Mouse (Mus musculus): ENCODE measurements around the gene Fam53b. TPM values are rescaled to one million over a fixed set of nuclear protein-coding genes. Genes with fewer than 3 reads are reported as not detected.

Fam53b gene
- total and polyA plus RNA-seq, 3 experiments: 15.6 to 30.9 (median 22.1) TPM

- Histone ChIP-seq H3K36me3 (replicated peaks in 1 of 2; ENCODE audit: control insufficient read depth in 1 of 2, insufficient read depth in 1 of 2, low read length in 1 of 2) (peaks cover 34 to 73% of the 10 kb centered on the region in 2 experiments), H3K27me3 (replicated peaks) (no peaks in the 10 kb centered on the region), H3K9ac (ENCODE audit: insufficient read depth, low read depth) (peak overlapping the region; percentile 25; the same call in 1 of the 2 replicates), H3K4me1 (ENCODE audit: control insufficient read depth in 1 of 2, insufficient read depth in 2 of 2) (peaks cover 48 to 97% of the 10 kb centered on the region in 2 experiments), H3K79me2 (replicated peaks; ENCODE audit: control insufficient read depth, extremely low read depth, insufficient read depth, poor library complexity, severe bottlenecking) (peaks cover 13% of the 10 kb centered on the region), H3K9me3 (replicated peaks; ENCODE audit: low read length) (no peaks in the 10 kb centered on the region), H3K4me2 (ENCODE audit: insufficient read depth, low read depth, poor library complexity, severe bottlenecking) (no peak overlapping the region), H3K4me3 (replicated peaks in 1 of 3; ENCODE audit: low read depth in 2 of 3, low read length in 2 of 3, poor library complexity in 1 of 3) (no peak overlapping the region), H3K27ac (ENCODE audit: insufficient read depth, low read depth) (peak overlapping the region; percentile 81)
- no peak for DNase-seq (ENCODE audit: extremely low read depth)
- TF ChIP-seq USF1 (IDR thresholded peaks at IDR 0.05; ENCODE audit: low read depth, low read length) (no peak), ZNF384 (IDR thresholded peaks at IDR 0.05; ENCODE audit: low read depth, low read length) (peak; percentile 79), EP300 (IDR thresholded peaks at IDR 0.05; ENCODE audit: low read length) (peak; percentile 9; the same call in 1 of the 2 replicates)
- dilution Hi-C loops (cut with MboI; ENCODE audit: extremely low pct_ligation_motif_present, extremely low pct_unique_long_range_greater_than_20kb, low sequenced_read_pairs): no loop called here
- in situ Hi-C loops (cut with MboI; ENCODE audit: low pct_ligation_motif_present, low pct_unique_long_range_greater_than_20kb, low sequenced_read_pairs): no loop called here
Observed at GRCm38 (mm10) chr7:132760589-132761180, 53.0 kb downstream of the Fam53b start.

- Histone ChIP-seq H3K36me3 (replicated peaks in 1 of 2; ENCODE audit: control insufficient read depth in 1 of 2, insufficient read depth in 1 of 2, low read length in 1 of 2) (peaks cover 38 to 81% of the 10 kb centered on the region in 2 experiments), H3K9me3 (replicated peaks; ENCODE audit: low read length) (no peaks in the 10 kb centered on the region), H3K9ac (ENCODE audit: insufficient read depth, low read depth) (0 out of 2 replicates have a peak overlapping the region, but pooled peaks have one; percentile 25), H3K27me3 (replicated peaks) (no peaks in the 10 kb centered on the region), H3K79me2 (replicated peaks; ENCODE audit: control insufficient read depth, extremely low read depth, insufficient read depth, poor library complexity, severe bottlenecking) (peaks cover 13% of the 10 kb centered on the region), H3K4me1 (ENCODE audit: control insufficient read depth in 1 of 2, insufficient read depth in 2 of 2) (peaks cover 50 to 97% of the 10 kb centered on the region in 2 experiments), H3K4me3 (replicated peaks in 1 of 3; ENCODE audit: low read depth in 2 of 3, low read length in 2 of 3, poor library complexity in 1 of 3) (no peak overlapping the region), H3K4me2 (ENCODE audit: insufficient read depth, low read depth, poor library complexity, severe bottlenecking) (no peak overlapping the region), H3K27ac (ENCODE audit: insufficient read depth, low read depth) (peak overlapping the region; percentile 81)
- DNase-seq (ENCODE audit: extremely low read depth): no peak
- dilution Hi-C loops (cut with MboI; ENCODE audit: extremely low pct_ligation_motif_present, extremely low pct_unique_long_range_greater_than_20kb, low sequenced_read_pairs): no loop called here
- in situ Hi-C loops (cut with MboI; ENCODE audit: low pct_ligation_motif_present, low pct_unique_long_range_greater_than_20kb, low sequenced_read_pairs): no loop called here
- no peak for TF ChIP-seq TBP (conservative IDR thresholded peaks at IDR 0.05; ENCODE audit: low read depth, low read length)
- no peak for TF ChIP-seq KAT2A (IDR thresholded peaks at IDR 0.05; ENCODE audit: insufficient replicate concordance, low read length)
- TF ChIP-seq EP300 (IDR thresholded peaks at IDR 0.05; ENCODE audit: low read length): no peak
- TF ChIP-seq MAX (IDR thresholded peaks at IDR 0.05; ENCODE audit: low read length): no peak
- TF ChIP-seq BHLHE40 (IDR thresholded peaks at IDR 0.05; ENCODE audit: low read depth, low read length): no peak
- TF ChIP-seq CHD1 (IDR thresholded peaks at IDR 0.05; ENCODE audit: low read depth, low read length): no peak
- no peak for TF ChIP-seq POLR2AphosphoS2 (IDR thresholded peaks at IDR 0.05; ENCODE audit: low read depth, low read length)
- TF ChIP-seq PAX5 (IDR thresholded peaks at IDR 0.05; ENCODE audit: low read length): no peak
- no peak for TF ChIP-seq E2F4 (IDR thresholded peaks at IDR 0.05; ENCODE audit: insufficient replicate concordance, low read depth, low read length)
- TF ChIP-seq NRF1 (IDR thresholded peaks at IDR 0.05; ENCODE audit: low read depth, low read length): no peak
- TF ChIP-seq NELFE (IDR thresholded peaks at IDR 0.05; ENCODE audit: low read depth, low read length): no peak
- no peak for TF ChIP-seq RAD21 (IDR thresholded peaks at IDR 0.05; ENCODE audit: low read depth, low read length)
- TF ChIP-seq ZNF384 (IDR thresholded peaks at IDR 0.05; ENCODE audit: low read depth, low read length): no peak
- no peak for TF ChIP-seq UBTF (IDR thresholded peaks at IDR 0.05; ENCODE audit: low read depth, low read length)
- TF ChIP-seq HCFC1 (IDR thresholded peaks at IDR 0.05; ENCODE audit: low read depth, low read length): no peak
Observed at GRCm38 (mm10) chr7:132759926-132760325, 53.8 kb downstream of the Fam53b start.

All from CH12.LX (cell line).